Mouse (Mus musculus) intestine, embryonic 14.5 days (tissue): Measurements from ENCODE around the gene Sncb. TPM values are rescaled to one million over a fixed set of nuclear protein-coding genes. Genes with fewer than 3 reads are reported as not detected.

Source experiments
- ATAC-seq: fragments of 200-750 bp; cut with Nextera tagmentation; replicated peaks from 2 replicates; pipeline ENCODE4 v1.8.0; 2017; ENCODE audit warnings: low read depth, moderate number of reproducible peaks, moderate TSS enrichment, moderate library complexity; ENCODE audit not compliant: low FRiP score, low TSS enrichment
- DNase-seq: peaks from one replicate; pipeline ENCODE4 v3.0.0-alpha.2; 2018; ENCODE audit warnings: low spot score
- H3K27ac ChIP-seq: fragments of 300-500 bp; sonication (generic); 2 replicates; pipeline ENCODE4 v1.5.1; 2014; ENCODE audit warnings: low read depth, mild to moderate bottlenecking, control low read depth
- H3K27me3 ChIP-seq: fragments of 300-500 bp; sonication (generic); replicated peaks from 2 replicates; pipeline ENCODE4 v1.6.1; 2014; ENCODE audit warnings: low read length, control low read depth; ENCODE audit not compliant: control insufficient read depth, insufficient read depth
- H3K36me3 ChIP-seq: fragments of 300-500 bp; sonication (generic); 2 replicates; pipeline ENCODE4 v1.6.1; 2014; ENCODE audit warnings: low read length, control low read depth; ENCODE audit not compliant: control insufficient read depth, insufficient read depth
- H3K4me1 ChIP-seq: fragments of 300-500 bp; sonication (generic); replicated peaks from 2 replicates; pipeline ENCODE4 v1.6.1; 2014; ENCODE audit warnings: low read length, control low read depth, mixed read lengths; ENCODE audit not compliant: control insufficient read depth, insufficient read depth
- H3K4me2 ChIP-seq: fragments of 300-500 bp; sonication (generic); 2 replicates; pipeline ENCODE4 v1.6.1; 2014; ENCODE audit warnings: low read length
- H3K4me3 ChIP-seq: fragments of 300-500 bp; sonication (generic); 2 replicates; pipeline ENCODE4 v1.5.1; 2014; ENCODE audit warnings: low read depth, low read length, control low read depth, mixed read lengths
- H3K9ac ChIP-seq: fragments of 300-500 bp; sonication (generic); 2 replicates; pipeline ENCODE4 v1.6.1; 2014; ENCODE audit warnings: mild to moderate bottlenecking, low read length
- H3K9me3 ChIP-seq: fragments of 300-500 bp; sonication (generic); 2 replicates; pipeline ENCODE4 v1.6.1; 2016; ENCODE audit warnings: low read length, control low read depth; ENCODE audit not compliant: control insufficient read depth
- WGBS: fragments of 180-500 bp; shearing (Covaris S2); extraction: QIAGEN DNeasy Blood & Tissue Kit; methylation state at CpG from one replicate; pipeline ENCODE4 v1.1.7; 2014; 5-methylcytosine and 5-hydroxymethylcytosine counted together
- polyA plus RNA-seq: library from polyadenylated mRNA; unstranded; fragments of >200 nt; fragmentation: Nextera tagmentation; extraction: Ambion mirVana; gene quantifications from 2 replicates; pipeline ENCODE4 v1.2.1, GENCODE M21; 2014

Gene Sncb
- polyA plus RNA-seq, 1 experiment from 2014 or later = 0.18 TPM

- WGBS = 3% methylated on average over 48 of the region's 100 CpGs
- peak; percentile 60 for DNase-seq
- Histone ChIP-seq H3K4me2 (peak overlapping the region; percentile 87), H3K4me1 (0 out of 2 replicates have a peak, but pooled peaks cover 4% of the 10 kb centered on the region), H3K27me3 (peaks cover 29% of the 10 kb centered on the region), H3K27ac (no peak overlapping the region), H3K36me3 (no peaks in the 10 kb centered on the region), H3K9me3 (no peaks in the 10 kb centered on the region), H3K4me3 (peak overlapping the region; percentile 46), H3K9ac (no peak overlapping the region)
- ATAC-seq = peak; percentile 83
Observed at GRCm38 (mm10) chr13:54749061-54749863, 17.1 kb downstream of the Sncb start.

- DNase-seq = no peak
- peak; percentile 32; the same call in 1 of the 2 replicates for ATAC-seq
- Histone ChIP-seq H3K27ac (no peak overlapping the region), H3K4me1 (0 out of 2 replicates have a peak, but pooled peaks cover 4% of the 10 kb centered on the region), H3K9me3 (no peaks in the 10 kb centered on the region), H3K27me3 (peaks cover 26% of the 10 kb centered on the region), H3K4me3 (no peak overlapping the region), H3K36me3 (no peaks in the 10 kb centered on the region), H3K4me2 (peak overlapping the region; percentile 87), H3K9ac (no peak overlapping the region)
- 59% methylated on average over 10 of the region's 10 CpGs for WGBS
Observed at GRCm38 (mm10) chr13:54748721-54749060, 17.7 kb downstream of the Sncb start.

GRCm38 (mm10) chr13:54748190-54748589 lies 18.2 kb downstream of the Sncb start:
- H3K4me1 ChIP-seq = 0 out of 2 replicates have a peak, but pooled peaks cover 4% of the 10 kb centered on the region
- H3K4me2 ChIP-seq = no peak overlapping the region
- no peaks in the 10 kb centered on the region for H3K36me3 ChIP-seq
- ATAC-seq (no peak), DNase-seq (no peak)
- 83% methylated on average over 8 of the region's 8 CpGs for WGBS
- H3K27me3 ChIP-seq = peaks cover 26% of the 10 kb centered on the region
- no peak overlapping the region for H3K4me3 ChIP-seq
- H3K9ac ChIP-seq = no peak overlapping the region
- no peak overlapping the region for H3K27ac ChIP-seq
- no peaks in the 10 kb centered on the region for H3K9me3 ChIP-seq

GRCm38 (mm10) chr13:54746896-54747295 lies 19.5 kb downstream of the Sncb start:
- H3K9ac ChIP-seq = no peak overlapping the region
- H3K9me3 ChIP-seq = no peaks in the 10 kb centered on the region
- H3K4me3 ChIP-seq = no peak overlapping the region
- ATAC-seq (no peak), DNase-seq (no peak)
- 47% methylated on average over 10 of the region's 10 CpGs for WGBS
- H3K36me3 ChIP-seq = no peaks in the 10 kb centered on the region
- H3K27me3 ChIP-seq = peaks cover 26% of the 10 kb centered on the region
- no peak overlapping the region for H3K4me2 ChIP-seq
- H3K27ac ChIP-seq = no peak overlapping the region
- H3K4me1 ChIP-seq = 0 out of 2 replicates have a peak, but pooled peaks cover 4% of the 10 kb centered on the region

- Histone ChIP-seq H3K27ac (no peak overlapping the region), H3K9me3 (no peaks in the 10 kb centered on the region), H3K36me3 (no peaks in the 10 kb centered on the region), H3K4me2 (no peak overlapping the region), H3K4me3 (no peak overlapping the region), H3K4me1 (0 out of 2 replicates have a peak, but pooled peaks cover 4% of the 10 kb centered on the region), H3K27me3 (peaks cover 21% of the 10 kb centered on the region), H3K9ac (no peak overlapping the region)
- ATAC-seq = no peak
- 44% methylated on average over 6 of the region's 6 CpGs for WGBS
- no peak for DNase-seq
Observed at GRCm38 (mm10) chr13:54746110-54746509, 20.3 kb downstream of the Sncb start.

GRCm38 (mm10) chr13:54738213-54738601 lies 28.2 kb downstream of the Sncb start:
- no peaks in the 10 kb centered on the region for H3K36me3 ChIP-seq
- H3K27ac ChIP-seq = no peak overlapping the region
- peak overlapping the region; percentile 35 for H3K4me3 ChIP-seq
- H3K4me2 ChIP-seq = peak overlapping the region; percentile 53
- no peaks in the 10 kb centered on the region for H3K4me1 ChIP-seq
- ATAC-seq = no peak
- no peaks in the 10 kb centered on the region for H3K9me3 ChIP-seq
- H3K9ac ChIP-seq = no peak overlapping the region
- peaks cover 46% of the 10 kb centered on the region for H3K27me3 ChIP-seq
- WGBS = 4% methylated on average over 34 of the region's 34 CpGs
- DNase-seq = no peak

- WGBS = 1% methylated on average over 82 of the region's 87 CpGs
- peaks cover 46% of the 10 kb centered on the region for H3K27me3 ChIP-seq
- peak overlapping the region; percentile 29; the same call in 1 of the 2 replicates for H3K9ac ChIP-seq
- peak overlapping the region; percentile 53 for H3K4me2 ChIP-seq
- DNase-seq (peak; percentile 71), ATAC-seq (peak; percentile 89)
- peak overlapping the region; percentile 35 for H3K4me3 ChIP-seq
- H3K36me3 ChIP-seq = no peaks in the 10 kb centered on the region
- no peaks in the 10 kb centered on the region for H3K4me1 ChIP-seq
- H3K9me3 ChIP-seq = no peaks in the 10 kb centered on the region
- H3K27ac ChIP-seq = no peak overlapping the region
Observed at GRCm38 (mm10) chr13:54737488-54738212, 28.7 kb downstream of the Sncb start.

GRCm38 (mm10) chr13:54736931-54737330 lies 29.5 kb downstream of the Sncb start:
- Histone ChIP-seq H3K4me1 (no peaks in the 10 kb centered on the region), H3K9ac (no peak overlapping the region), H3K4me2 (peak overlapping the region; percentile 53; the same call in 1 of the 2 replicates), H3K27ac (no peak overlapping the region), H3K27me3 (peaks cover 46% of the 10 kb centered on the region), H3K36me3 (no peaks in the 10 kb centered on the region), H3K4me3 (0 out of 2 replicates have a peak overlapping the region, but pooled peaks have one; percentile 35), H3K9me3 (no peaks in the 10 kb centered on the region)
- DNase-seq = no peak
- ATAC-seq = no peak
- WGBS = 34% methylated on average over 3 of the region's 3 CpGs
